Mouse (Mus musculus) forebrain, embryonic 11.5 days (tissue): ENCODE measurements at regions not wholly inside any gene's neighbourhood (a gene's known extent, or its start where the extent isn't known, plus 50 kb on each side); places are given as distances from the start of the nearest gene placed in this dataset.

Source experiments
- ATAC-seq: fragments of 200-750 bp; cut with Nextera tagmentation; replicated peaks from 2 replicates; pipeline ENCODE4 v1.8.0; 2017; ENCODE audit warnings: moderate TSS enrichment; ENCODE audit not compliant: low FRiP score
- DNase-seq: peaks from one replicate; pipeline ENCODE4 v3.0.0-alpha.2; 2017; ENCODE audit warnings: low spot score
- H3K27ac ChIP-seq: fragments of 300-500 bp; sonication (generic); 2 replicates; pipeline ENCODE4 v1.5.1; 2014; ENCODE audit warnings: low read depth, low read length
- H3K27me3 ChIP-seq: fragments of 300-500 bp; sonication (generic); 2 replicates; pipeline ENCODE4 v1.6.1; 2014; ENCODE audit warnings: mild to moderate bottlenecking, low read length, mixed read lengths; ENCODE audit not compliant: control insufficient read depth, insufficient read depth
- H3K36me3 ChIP-seq: fragments of 300-500 bp; sonication (generic); 2 replicates; pipeline ENCODE4 v1.6.1; 2014; ENCODE audit warnings: mild to moderate bottlenecking, low read length, moderate library complexity, mixed read lengths; ENCODE audit not compliant: control insufficient read depth, insufficient read depth
- H3K4me1 ChIP-seq: fragments of 300-500 bp; sonication (generic); replicated peaks from 2 replicates; pipeline ENCODE4 v1.6.1; 2014; ENCODE audit warnings: low read length, mixed read lengths; ENCODE audit not compliant: control insufficient read depth, insufficient read depth
- H3K4me2 ChIP-seq: fragments of 300-500 bp; sonication (generic); 2 replicates; pipeline ENCODE4 v1.6.1; 2014; ENCODE audit warnings: low read depth, mild to moderate bottlenecking, low read length, moderate library complexity, mixed read lengths; ENCODE audit not compliant: severe bottlenecking
- H3K4me3 ChIP-seq: fragments of 300-500 bp; sonication (generic); 2 replicates; pipeline ENCODE4 v1.5.1; 2014; ENCODE audit warnings: low read depth, low read length
- H3K9ac ChIP-seq: fragments of 300-500 bp; sonication (generic); 2 replicates; pipeline ENCODE4 v1.6.1; 2014; ENCODE audit warnings: low read length
- H3K9me3 ChIP-seq: fragments of 300-500 bp; sonication (generic); 2 replicates; pipeline ENCODE4 v1.6.1; 2016; ENCODE audit warnings: low read length, mixed read lengths; ENCODE audit not compliant: control insufficient read depth
- WGBS: fragments of 180-500 bp; shearing (Covaris S2); extraction: QIAGEN DNeasy Blood & Tissue Kit; methylation state at CpG from one replicate; pipeline ENCODE4 v1.1.7; 2014; 5-methylcytosine and 5-hydroxymethylcytosine counted together

DNA sequence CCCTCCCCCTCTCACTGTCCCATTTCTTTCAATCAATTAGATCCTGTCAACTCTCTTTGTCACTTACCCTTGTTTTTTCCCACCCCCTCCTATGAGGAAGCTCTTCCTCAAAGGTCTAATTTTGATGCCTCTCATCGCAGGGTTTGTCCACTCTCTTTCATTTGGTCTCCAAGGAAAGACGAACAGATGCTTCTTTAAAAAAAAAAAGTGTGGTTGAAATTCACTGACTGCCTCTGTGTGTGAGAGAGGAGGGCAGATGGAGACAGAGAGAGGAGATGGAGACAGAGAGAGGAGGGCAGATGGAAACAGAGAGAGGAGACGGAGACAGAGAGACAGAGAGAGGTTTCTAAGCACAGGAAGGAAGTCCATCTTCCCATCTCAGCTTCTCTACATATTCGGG is 113.1 kb downstream of the Cartpt start:
- Histone ChIP-seq H3K9me3 (no peaks in the 10 kb centered on the region), H3K9ac (no peak overlapping the region), H3K27me3 (no peaks in the 10 kb centered on the region), H3K4me3 (no peak overlapping the region), H3K4me2 (no peak overlapping the region), H3K36me3 (no peaks in the 10 kb centered on the region), H3K27ac (no peak overlapping the region), H3K4me1 (0 out of 2 replicates have a peak, but pooled peaks cover 2% of the 10 kb centered on the region)
- WGBS, result 72% methylated on average over 4 of the region's 4 CpGs
- no peak for DNase-seq
- no peak for ATAC-seq

DNA sequence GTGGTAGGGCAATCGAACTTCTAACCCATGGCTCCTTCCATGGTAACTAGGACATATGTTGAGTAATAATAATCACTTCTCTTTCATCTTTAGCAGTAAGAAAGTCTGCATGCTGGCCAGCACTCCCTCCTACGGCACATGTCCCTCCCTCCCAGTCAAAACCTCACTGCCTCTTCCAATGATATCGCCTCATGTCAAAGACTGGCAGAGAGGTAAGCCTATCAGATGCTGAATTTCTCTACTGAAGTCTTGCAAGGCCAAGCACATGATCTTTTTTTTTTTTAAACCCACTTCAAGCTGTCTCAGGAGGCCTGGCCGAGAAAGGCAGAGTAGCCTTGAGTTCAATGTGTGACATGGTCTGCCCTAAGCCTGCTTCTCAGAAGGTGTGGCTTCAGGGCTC is 115.5 kb downstream of the Cartpt start:
- no peak for DNase-seq

DNA sequence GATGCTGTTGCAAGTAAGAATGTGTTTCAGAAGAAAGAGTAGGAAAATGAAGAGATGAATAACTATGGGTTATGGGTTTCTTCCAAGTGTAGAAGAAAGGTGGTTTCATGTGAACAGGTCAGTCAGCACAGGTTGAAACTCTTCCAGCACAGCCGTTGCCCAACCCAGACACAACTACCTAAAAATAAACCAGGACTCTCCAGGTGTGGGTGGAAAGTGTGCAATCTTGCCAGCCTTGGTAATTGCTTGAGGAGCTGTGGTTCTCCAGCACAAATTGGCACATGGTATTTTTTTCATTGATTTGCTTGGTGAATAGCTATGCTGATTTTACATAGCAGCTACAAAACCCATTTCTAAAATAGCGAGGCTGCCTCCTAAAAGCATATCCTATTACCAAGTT is 116.6 kb downstream of the Cartpt start:
- ATAC-seq (no peak), DNase-seq (no peak)
- no peak overlapping the region for H3K9ac ChIP-seq
- H3K27ac ChIP-seq, result no peak overlapping the region
- 91% methylated on average over 2 of the region's 2 CpGs for WGBS
- H3K4me1 ChIP-seq, result peaks cover 17% of the 10 kb centered on the region
- H3K4me3 ChIP-seq, result no peak overlapping the region
- no peak overlapping the region for H3K4me2 ChIP-seq
- H3K36me3 ChIP-seq, result no peaks in the 10 kb centered on the region
- no peaks in the 10 kb centered on the region for H3K9me3 ChIP-seq
- H3K27me3 ChIP-seq, result no peaks in the 10 kb centered on the region

More for the DNA sequence above, 115.5 kb downstream of the Cartpt start:
- no peak overlapping the region for H3K27ac ChIP-seq
- no peak for ATAC-seq
- H3K36me3 ChIP-seq, result no peaks in the 10 kb centered on the region
- H3K9me3 ChIP-seq, result no peaks in the 10 kb centered on the region
- H3K4me1 ChIP-seq, result peaks cover 17% of the 10 kb centered on the region
- H3K4me3 ChIP-seq, result no peak overlapping the region
- H3K27me3 ChIP-seq, result no peaks in the 10 kb centered on the region
- no peak overlapping the region for H3K9ac ChIP-seq
- 86% methylated on average over 4 of the region's 4 CpGs for WGBS
- H3K4me2 ChIP-seq, result no peak overlapping the region

DNA sequence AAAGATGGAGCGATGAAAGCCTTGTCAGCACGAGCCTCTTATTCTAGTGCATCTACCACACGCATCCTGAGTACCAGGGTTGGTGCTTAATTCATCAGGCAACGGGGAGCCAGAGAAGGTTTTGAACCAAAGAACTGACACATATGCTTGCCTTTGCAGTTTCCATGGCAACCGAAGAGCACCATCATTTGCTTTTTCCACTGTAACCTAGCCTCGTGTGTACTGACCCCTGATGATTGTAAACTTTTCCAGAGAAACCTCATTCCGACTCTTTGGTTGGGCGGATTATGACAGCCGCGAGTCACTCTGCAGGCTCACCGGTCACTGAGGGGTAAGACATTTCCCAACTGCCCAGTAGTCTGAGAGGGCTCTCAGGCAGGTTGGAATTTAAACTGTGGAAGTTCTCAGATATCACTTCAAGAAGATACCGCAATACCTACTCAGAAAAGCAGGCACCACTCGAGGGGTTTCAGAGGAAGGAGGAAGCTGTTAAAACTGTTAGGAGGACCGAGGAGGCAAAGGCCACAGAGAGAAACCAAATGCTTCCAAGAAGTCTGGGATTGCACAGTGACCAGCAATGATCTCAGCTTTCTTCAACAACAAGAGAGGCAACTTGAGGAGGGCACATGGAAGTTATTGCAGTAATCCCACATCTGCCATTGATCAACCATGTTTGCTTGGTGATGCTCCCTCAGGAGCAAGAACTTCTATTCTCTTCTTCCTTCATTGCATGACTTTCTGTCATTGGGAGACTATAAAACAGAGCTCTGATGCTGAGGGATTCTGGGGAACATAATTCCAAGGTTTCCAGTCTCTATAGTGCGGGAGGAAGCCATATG is 117.8 kb downstream of the Cartpt start:
- Histone ChIP-seq H3K27ac (no peak overlapping the region), H3K4me3 (no peak overlapping the region), H3K36me3 (no peaks in the 10 kb centered on the region), H3K9ac (no peak overlapping the region), H3K4me2 (no peak overlapping the region), H3K4me1 (peaks cover 17% of the 10 kb centered on the region), H3K27me3 (no peaks in the 10 kb centered on the region), H3K9me3 (no peaks in the 10 kb centered on the region)
- WGBS, result 77% methylated on average over 15 of the region's 15 CpGs
- DNase-seq (no peak), ATAC-seq (no peak)

DNA sequence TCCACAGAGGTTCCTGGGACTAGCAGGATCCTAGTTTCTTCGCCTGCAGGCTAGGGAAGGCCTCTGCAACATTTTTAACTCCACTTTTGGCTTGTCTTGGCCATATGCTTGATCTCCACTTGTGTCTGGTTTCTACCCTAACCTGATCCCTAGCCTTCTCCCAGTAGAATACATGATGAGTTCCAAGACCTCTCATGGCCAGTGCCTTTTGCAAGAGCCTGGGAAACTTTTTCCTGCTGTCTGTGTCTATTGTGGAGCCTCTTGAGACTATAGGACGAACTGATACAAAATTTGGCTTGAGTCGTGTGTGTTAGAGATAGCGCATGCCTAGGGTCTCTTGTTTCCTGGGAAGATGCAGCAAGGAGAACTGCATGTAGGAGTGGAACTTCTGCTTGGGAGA is 119.3 kb downstream of the Cartpt start:
- Histone ChIP-seq H3K4me2 (no peak overlapping the region), H3K27ac (peak overlapping the region; percentile 18; the same call in 1 of the 2 replicates), H3K36me3 (no peaks in the 10 kb centered on the region), H3K27me3 (no peaks in the 10 kb centered on the region), H3K9me3 (no peaks in the 10 kb centered on the region), H3K9ac (no peak overlapping the region), H3K4me3 (no peak overlapping the region), H3K4me1 (peaks cover 17% of the 10 kb centered on the region)
- 80% methylated on average over 4 of the region's 4 CpGs for WGBS
- no peak for ATAC-seq
- no peak for DNase-seq

DNA sequence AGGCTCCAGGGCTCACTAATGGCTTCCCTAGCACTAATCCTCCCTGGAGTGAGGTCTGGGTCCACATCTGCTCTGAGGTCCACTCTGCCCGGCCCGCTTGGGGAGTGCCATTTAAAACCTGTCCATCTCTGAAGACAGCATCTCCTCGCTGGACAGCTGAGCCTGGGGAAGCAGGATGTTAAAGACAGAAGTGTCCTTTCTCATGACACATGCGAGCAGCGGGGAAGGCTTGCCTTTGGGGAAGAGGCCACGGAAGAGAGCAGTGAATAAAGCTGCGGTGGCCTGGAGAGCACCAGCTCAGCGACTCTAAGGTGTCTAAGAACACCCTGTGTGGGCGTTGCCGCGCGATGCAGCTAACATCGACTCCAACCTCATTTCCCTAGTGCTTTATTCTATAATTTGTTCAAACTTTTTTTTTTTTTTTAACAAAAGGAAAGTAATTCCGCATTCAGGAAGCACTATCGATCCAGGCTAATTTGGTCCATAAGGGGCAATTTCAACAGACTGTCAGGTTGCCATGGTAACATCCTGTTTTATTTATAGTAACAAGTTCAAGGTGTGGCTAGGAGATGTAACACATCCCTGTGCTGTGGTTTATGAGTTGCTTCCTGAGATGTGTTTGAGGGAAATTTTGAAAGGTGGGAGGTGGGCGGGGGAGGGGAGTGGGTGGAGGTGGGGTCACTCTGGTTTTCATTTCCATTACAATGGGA is 120.0 kb downstream of the Cartpt start:
- peak; percentile 54 for DNase-seq
- Histone ChIP-seq H3K36me3 (no peaks in the 10 kb centered on the region), H3K9ac (no peak overlapping the region), H3K27me3 (no peaks in the 10 kb centered on the region), H3K4me3 (no peak overlapping the region), H3K4me1 (peaks cover 17% of the 10 kb centered on the region), H3K27ac (peak overlapping the region; percentile 46; the same call in 1 of the 2 replicates), H3K4me2 (peak overlapping the region; percentile 21; the same call in 1 of the 2 replicates), H3K9me3 (no peaks in the 10 kb centered on the region)
- 15% methylated on average over 16 of the region's 16 CpGs for WGBS
- peak; percentile 64; the same call in 1 of the 2 replicates for ATAC-seq

DNA sequence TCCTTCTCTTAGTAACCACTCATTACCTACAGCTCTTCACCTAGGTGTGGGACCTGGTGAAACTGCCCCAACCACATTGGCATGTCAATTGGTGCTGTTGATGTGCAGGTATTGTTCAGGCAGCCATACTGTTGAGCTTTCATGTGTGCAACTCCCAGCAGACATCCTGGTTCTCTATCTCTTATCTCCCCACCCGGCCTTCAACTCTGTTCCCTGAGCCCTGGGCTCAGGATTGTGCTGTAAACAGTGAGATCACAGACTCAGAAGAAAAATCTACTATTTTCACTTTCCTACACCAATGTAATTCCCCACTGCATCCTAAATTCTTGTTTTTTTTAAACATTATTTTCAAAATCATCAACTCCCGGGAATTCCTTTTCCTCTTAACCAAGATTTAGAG is 122.1 kb downstream of the Cartpt start:
- ATAC-seq, result no peak
- Histone ChIP-seq H3K27ac (no peak overlapping the region), H3K9ac (no peak overlapping the region), H3K27me3 (no peaks in the 10 kb centered on the region), H3K4me3 (no peak overlapping the region), H3K9me3 (no peaks in the 10 kb centered on the region), H3K4me1 (peaks cover 17% of the 10 kb centered on the region), H3K36me3 (no peaks in the 10 kb centered on the region), H3K4me2 (no peak overlapping the region)
- no peak for DNase-seq
- WGBS, result 85% methylated on average over 2 of the region's 2 CpGs

DNA sequence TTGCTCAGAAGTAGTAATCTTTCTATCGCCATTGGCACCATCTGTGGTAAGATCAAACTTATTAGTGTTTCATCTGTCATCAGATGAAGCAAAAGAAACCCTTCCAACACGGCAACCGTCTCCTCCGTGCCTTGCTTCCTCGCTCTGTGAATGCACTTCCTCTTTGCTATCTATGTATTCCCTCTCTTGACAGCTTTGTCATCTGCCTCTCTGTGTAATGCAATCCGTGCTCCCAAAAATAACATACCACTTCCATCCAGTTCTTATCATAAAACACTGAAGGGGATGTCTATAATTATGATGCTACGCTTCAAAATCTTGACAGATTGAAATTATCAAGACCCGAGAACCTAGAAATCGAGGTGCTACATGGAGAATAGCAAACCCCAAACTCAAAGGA is 123.2 kb downstream of the Cartpt start:
- DNase-seq (no peak), ATAC-seq (no peak)
- H3K4me3 ChIP-seq, result no peak overlapping the region
- no peaks in the 10 kb centered on the region for H3K27me3 ChIP-seq
- H3K36me3 ChIP-seq, result no peaks in the 10 kb centered on the region
- no peak overlapping the region for H3K4me2 ChIP-seq
- peaks cover 15% of the 10 kb centered on the region for H3K4me1 ChIP-seq
- H3K27ac ChIP-seq, result no peak overlapping the region
- no peaks in the 10 kb centered on the region for H3K9me3 ChIP-seq
- H3K9ac ChIP-seq, result no peak overlapping the region
- 89% methylated on average over 9 of the region's 9 CpGs for WGBS
